Mouse (Mus musculus) lung, postnatal 10 days (tissue): ENCODE measurements at regions not wholly inside any gene's neighbourhood (a gene's known extent, or its start where the extent isn't known, plus 50 kb on each side); places are given as distances from the start of the nearest gene placed in this dataset.

Experiments
- DNase-seq: peaks from one replicate; pipeline ENCODE4 v3.0.0; 2021

- DNase-seq = no peak
Measured at GRCm38 (mm10) chrX:60833456-60833855, 59.8 kb downstream of the Sox3 start.

- DNase-seq = no peak
Measured at GRCm38 (mm10) chrX:60831330-60832027, 61.8 kb downstream of the Sox3 start.

- peak; percentile 11 for DNase-seq
Measured at GRCm38 (mm10) chrX:60825181-60826080, 67.8 kb downstream of the Sox3 start.

GRCm38 (mm10) chrX:60798567-60798966 lies 94.7 kb downstream of the Sox3 start:
- DNase-seq = no peak

GRCm38 (mm10) chrX:60780766-60781165 lies 112.5 kb downstream of the Sox3 start:
- DNase-seq = no peak

- no peak for DNase-seq
Measured at GRCm38 (mm10) chrX:60780161-60780560, 113.1 kb downstream of the Sox3 start.

- peak; percentile 1 for DNase-seq
Measured at GRCm38 (mm10) chrX:60773645-60774044, 119.6 kb downstream of the Sox3 start.

- no peak for DNase-seq
Measured at GRCm38 (mm10) chrX:60772439-60772838, 120.8 kb downstream of the Sox3 start.

GRCm38 (mm10) chrX:60750456-60750855 lies 142.8 kb downstream of the Sox3 start:
- no peak for DNase-seq

- DNase-seq = no peak
Measured at GRCm38 (mm10) chrX:60743971-60744370, 149.3 kb downstream of the Sox3 start.

- DNase-seq = no peak
Measured at GRCm38 (mm10) chrX:60743020-60743707, 150.1 kb downstream of the Sox3 start.

GRCm38 (mm10) chrX:60719428-60720151 lies 127.1 kb upstream of the Atp11c start:
- no peak for DNase-seq

- no peak for DNase-seq
Measured at GRCm38 (mm10) chrX:60718794-60719193, 126.3 kb upstream of the Atp11c start.

- DNase-seq = no peak
Measured at GRCm38 (mm10) chrX:60718156-60718769, 125.8 kb upstream of the Atp11c start.

GRCm38 (mm10) chrX:60681036-60681706 lies 88.7 kb upstream of the Atp11c start:
- no peak for DNase-seq

GRCm38 (mm10) chrX:60644726-60645318 lies 52.3 kb upstream of the Atp11c start:
- DNase-seq = no peak
